Mouse (Mus musculus) v-Abl transformed pro-B cells (cell line): ENCODE measurements around the gene Lilra5.
"Not testable (repeated sequence)": the region's sequence is repeated elsewhere in the genome, so short reads cannot be mapped to it uniquely, and the experiment has no call there.

Experiments
- in situ Hi-C, 2 experiments: fragments of 400-800 bp; cut with MboI; formaldehyde crosslinking; loops; one replicate each; pipeline ENCODE4 v1.15.1; 2025; ENCODE audit not compliant: unreplicated experiment in 2 of 2

The Lilra5 gene

DNA sequence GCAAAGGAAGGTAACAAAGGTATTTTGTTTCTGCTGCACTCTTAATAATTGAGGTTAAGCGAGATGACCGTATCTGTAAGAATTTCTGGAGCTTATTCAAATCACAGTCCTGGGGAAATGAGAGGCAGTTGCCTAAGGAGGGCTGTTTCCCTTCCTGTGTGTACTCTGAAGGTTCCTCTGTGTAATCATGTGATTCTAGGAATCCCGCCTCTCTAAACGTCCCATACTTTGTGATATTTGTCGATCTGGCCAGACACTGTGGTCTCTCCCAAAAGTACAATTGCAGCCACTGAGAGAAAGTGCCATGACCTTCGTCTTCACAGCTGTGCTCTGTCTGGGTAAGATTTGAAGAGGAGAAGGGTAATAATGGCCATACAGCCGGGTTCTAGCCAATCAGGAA, at the start of gene Lilra5:
TSS of gene Lilra5 (plus strand) at position 301 of the 400 bp plus-strand sequence.
- in situ Hi-C loops = no loop called here

DNA sequence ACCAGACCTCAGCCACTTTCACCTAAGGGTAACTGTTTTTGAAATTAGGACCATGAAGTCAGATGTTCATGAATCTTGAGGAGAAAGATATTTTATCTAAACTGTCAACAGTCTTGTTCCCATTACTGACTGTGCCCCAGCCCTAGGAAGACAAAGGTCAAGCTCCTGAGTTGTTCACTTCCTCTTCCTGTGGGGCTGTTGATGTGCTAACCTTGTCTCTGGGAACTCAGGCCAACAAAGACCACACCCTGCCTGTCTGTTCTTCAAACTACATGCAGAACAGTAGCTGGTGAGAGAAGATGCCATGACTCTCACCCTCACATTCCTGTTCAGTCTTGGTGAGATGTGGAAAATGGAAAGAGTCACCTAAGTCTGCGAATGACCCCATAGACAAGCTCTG, 30.4 kb upstream of the Lilra5 start:
- in situ Hi-C loops = no loop called here

DNA sequence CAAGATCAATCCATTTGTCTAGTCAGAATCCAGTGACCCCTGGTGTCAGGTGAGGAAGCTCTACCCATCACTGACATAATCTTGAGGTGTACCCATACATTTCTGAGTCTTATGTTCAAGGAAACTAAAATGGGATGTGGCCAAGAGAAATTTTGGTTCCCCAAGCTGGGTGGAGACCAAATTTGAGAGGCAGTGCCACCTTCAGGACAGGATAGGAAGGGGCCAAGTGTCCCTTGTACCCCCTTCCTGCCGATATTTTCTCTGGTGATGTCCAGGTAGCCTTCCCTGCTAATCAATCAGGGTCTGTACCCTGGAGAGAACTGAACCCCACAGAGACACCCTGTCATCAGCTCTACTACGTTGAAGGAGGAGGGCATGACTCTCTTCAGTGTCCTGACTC, 28.9 kb upstream of the Lilra5 start:
- in situ Hi-C loops = no loop called here

GRCm38 (mm10) chr7:4213436-4213835, 24.1 kb upstream of the Lilra5 start:
- in situ Hi-C loops = not testable (repeated sequence)

GRCm38 (mm10) chr7:4215396-4215795, 22.2 kb upstream of the Lilra5 start:
- in situ Hi-C loops = no loop called here

DNA sequence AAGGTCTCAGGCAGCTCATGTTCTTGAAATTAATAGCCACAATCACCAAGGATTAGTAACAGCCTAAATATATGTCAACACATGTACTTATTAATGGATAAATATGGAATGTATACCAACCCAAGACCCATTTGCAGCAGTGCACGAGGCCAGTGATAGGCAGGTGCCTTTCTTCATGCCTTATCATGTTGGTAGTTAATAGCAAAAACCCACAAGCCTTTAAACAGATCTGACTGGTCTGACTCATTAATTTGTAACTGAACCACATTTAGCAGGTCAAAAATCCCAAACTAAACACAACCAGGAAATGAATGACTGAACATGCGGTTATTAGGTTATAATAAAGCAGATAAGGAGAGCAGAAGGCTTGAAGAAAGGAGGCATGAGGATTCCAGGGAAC, 21.7 kb upstream of the Lilra5 start:
- in situ Hi-C loops = no loop called here

- in situ Hi-C loops = no loop called here
These were observed 2.0 kb upstream of the Lilra5 start for GRCm38 (mm10) chr7:4235536-4235935.

- in situ Hi-C loops = no loop called here
These were observed 1.6 kb downstream of the Lilra5 start for GRCm38 (mm10) chr7:4239038-4239721.

- in situ Hi-C loops = not testable (repeated sequence)
These were observed 13.7 kb downstream of the Lilra5 start for GRCm38 (mm10) chr7:4251211-4251610.

DNA sequence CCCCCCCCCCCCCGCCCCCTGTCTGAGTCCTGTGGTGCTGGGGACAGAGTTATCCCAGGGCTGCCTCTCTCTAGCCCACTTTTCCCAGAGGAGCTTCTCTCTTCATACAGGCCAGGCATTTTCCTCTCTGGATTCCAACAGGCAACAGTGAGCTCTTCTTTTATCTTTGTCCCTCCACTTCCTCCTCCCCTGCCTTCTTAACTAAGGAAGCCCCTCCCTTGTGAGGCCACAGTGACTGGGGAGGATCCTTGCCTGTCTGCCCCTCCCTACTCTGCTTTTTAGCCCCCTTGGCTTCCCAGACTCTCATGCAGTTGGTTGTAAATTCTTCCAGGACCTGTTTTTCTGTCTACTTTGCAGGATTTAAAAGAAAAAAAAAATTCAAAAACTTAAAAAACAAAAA, 18.5 kb downstream of the Lilra5 start:
- in situ Hi-C loops = not testable (repeated sequence)

DNA sequence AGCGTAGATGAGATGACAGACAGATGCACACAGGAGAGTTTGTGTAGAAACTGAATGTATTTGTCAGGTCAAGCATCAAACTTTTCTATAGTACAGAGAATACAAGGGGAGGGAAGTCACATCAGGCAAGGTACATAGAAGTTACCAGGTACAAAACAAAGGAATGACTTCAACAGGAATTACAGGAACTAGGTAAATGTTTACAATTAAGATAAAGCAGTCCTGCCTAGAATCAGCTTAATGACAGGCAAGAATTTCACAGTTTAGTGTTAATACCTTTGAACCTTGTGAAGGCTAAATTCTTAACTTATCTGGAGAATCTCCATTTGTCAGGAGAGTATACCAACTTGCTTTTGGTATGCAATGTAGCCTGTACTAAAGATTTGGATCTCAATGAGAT, 23.0 kb downstream of the Lilra5 start:
- in situ Hi-C loops = not testable (repeated sequence)

- in situ Hi-C loops = not testable (repeated sequence)
These were observed 34.6 kb downstream of the Lilra5 start for GRCm38 (mm10) chr7:4272106-4272505.

DNA sequence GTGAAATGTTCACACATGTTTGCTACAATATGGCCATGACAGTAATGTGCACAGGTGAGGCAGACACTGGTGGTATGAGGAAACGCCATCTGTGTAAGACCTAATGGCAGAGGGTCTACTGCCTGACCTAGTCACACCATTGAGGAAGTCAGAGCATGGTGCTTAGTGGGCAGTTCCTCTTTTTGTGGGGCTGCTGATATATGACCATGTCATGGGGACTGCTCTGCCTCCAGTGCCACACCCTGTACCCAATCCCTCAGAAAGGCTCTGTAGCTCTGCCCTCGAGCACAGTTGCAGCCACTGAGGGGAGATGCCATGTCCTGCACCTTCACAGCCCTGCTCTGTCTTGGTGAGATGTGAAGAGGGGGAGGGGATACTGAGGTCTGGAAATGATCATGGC, 36.3 kb downstream of the Lilra5 start:
- in situ Hi-C loops = not testable (repeated sequence)

DNA sequence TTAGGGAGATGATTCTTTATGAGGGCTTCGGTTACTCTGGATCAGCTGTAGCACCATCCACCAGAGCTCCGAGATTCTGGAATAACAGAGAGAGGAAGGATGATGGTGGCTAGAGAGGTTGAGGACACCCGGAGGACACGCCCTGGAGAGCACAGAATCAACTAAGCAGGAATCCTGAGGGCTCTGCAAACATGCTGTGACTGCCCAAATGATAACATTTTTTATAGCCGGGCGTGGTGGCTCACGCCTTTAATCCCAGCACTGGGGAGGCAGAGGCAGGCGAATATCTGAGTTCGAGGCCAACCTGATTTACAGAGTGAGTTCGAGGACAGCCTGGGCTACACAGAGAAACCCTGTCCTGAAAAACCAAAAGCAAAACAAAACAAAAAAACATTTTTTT, 37.9 kb downstream of the Lilra5 start:
- in situ Hi-C loops = loop anchor here in 1 of 2 experiments (25.0 kb wide), 1 partner anchor 238 kb away; no protein-coding TSS in a partner anchor

- in situ Hi-C loops = loop anchor here (10.0 to 25.0 kb wide), 3 partner anchors 168 to 268 kb away; no protein-coding TSS in a partner anchor
These were observed 55.1 kb downstream of the Lilra5 start for GRCm38 (mm10) chr7:4292638-4293037.
